Mouse (Mus musculus) lung, postnatal 0 days (tissue): ENCODE measurements around the gene Gpr171.

ENCODE experiments used
- CTCF ChIP-seq: IDR thresholded peaks from 2 replicates; pipeline ENCODE4 v1.5.1; 2016; ENCODE audit warnings: antibody characterized with exemption, mild to moderate bottlenecking
- EP300 ChIP-seq: IDR thresholded peaks from 2 replicates; pipeline ENCODE4 v1.6.1; 2016; ENCODE audit warnings: antibody characterized with exemption, mild to moderate bottlenecking, control low read depth

- TF ChIP-seq CTCF (no peak), EP300 (no peak)
Measured at GRCm38 (mm10) chr3:59138946-59139468, 37.4 kb upstream of the Gpr171 start.
